Mouse (Mus musculus) left cerebral cortex, adult 9 months (tissue): ENCODE data around the gene Ypel4.
A peak's percentile ranks its signal among the peaks of the same experiment; 100 is the strongest.
"Not testable (repeated sequence)": the region's sequence is repeated elsewhere in the genome, so short reads cannot be mapped to it uniquely, and the experiment has no call there.

Source experiments
- DNase-seq, 2 experiments: peaks; one replicate each; pipeline ENCODE4 v3.0.0; 2022; ENCODE audit warnings: low spot score in 2 of 2

Ypel4 gene

DNA sequence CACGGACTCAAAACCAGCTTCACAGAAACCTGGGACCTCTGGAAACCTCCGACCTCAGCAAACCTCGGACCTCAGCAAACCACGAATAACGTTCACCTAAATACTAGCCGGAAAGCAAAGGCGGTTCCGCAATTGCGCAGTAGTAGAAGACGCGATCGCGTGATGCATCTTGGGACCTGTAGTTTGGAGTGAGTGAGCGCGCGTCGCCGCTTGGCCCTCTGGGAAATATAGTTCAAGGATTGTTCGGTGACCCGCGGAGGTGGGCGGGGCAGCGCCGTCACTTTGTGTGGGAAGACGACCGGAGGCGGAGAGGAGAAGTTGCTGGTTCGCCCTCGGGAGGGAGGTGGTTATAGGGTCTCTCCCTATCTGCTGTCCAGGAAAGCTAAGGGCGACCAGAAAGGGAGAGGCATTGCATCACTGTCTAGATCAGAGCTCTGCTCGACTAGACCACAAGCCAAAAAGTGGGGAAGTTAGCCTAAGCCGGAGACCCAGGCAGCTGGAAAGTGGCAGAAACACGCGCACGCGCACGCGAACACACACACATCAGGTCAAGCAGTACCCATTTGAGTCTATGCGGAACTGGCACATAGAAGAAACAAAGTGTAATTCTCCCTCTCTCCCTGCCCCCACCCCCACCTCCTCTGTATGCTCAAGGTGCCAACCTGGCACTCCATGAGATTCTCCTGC lies 6.5 kb upstream of the Ypel4 start, which contains the start of gene Clp1:
Clp1 (minus strand) TSS at position 179 of the 687 bp plus-strand sequence.
- peak; percentile 88 to 98 for DNase-seq

DNA sequence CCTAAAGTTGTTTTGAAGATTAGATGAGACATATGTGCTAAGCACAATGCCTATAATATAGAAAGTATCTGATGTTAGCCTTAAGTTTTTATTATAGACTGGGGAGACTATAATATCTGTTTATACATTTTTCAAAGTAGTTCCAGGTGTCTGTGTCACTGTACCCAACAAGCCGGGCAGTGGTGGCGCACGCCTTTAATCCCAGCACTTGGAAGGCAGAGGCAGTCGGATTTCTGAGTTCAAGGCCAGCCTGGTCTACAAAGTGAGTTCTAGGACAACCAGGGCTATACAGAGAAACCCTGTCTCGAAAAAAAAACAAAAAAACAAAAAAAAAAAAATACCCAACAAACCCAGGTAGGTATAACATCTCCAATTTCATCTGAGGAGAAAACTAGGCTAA lies 5.7 kb upstream of the Ypel4 start:
- not testable (repeated sequence) for DNase-seq

DNA sequence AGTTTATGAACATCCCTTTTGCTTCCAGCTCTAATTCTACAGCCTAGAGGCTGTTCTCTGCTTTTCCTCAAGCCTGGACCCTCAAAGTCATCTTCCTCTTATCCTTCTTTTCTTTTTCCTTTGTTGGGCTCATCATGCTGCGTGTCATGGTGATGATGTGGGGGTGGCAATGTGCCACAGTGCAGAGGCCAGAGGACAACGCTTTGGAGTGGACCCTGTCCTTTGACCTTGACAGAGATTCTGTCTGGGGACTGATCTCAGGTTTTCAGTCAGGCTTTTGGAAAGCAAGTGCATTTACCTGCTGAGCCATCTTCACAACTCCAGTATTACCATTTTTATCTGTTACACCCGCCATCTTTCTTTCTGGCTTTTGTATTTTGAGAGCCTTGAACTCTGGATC lies 2.7 kb upstream of the Ypel4 start:
- DNase-seq: no peak

DNA sequence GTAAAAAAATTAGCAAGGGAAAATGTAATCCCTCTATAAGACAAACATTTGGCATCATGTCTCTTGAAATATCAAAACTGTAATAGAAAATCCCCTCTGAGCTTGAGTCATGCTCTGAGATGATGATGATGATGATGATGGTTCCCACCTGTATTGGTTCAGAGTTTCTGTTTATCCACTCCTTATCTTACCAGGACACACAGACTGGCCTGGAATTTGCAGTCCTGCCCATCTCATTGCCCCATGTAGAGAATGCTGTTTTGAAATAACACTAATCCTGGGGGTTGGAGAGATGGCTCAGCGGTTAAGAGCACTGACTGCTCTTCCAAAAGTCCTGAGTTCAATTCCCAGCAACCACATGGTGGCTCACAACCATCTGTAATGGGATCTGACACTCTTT lies 1.5 kb upstream of the Ypel4 start:
- DNase-seq: no peak

DNA sequence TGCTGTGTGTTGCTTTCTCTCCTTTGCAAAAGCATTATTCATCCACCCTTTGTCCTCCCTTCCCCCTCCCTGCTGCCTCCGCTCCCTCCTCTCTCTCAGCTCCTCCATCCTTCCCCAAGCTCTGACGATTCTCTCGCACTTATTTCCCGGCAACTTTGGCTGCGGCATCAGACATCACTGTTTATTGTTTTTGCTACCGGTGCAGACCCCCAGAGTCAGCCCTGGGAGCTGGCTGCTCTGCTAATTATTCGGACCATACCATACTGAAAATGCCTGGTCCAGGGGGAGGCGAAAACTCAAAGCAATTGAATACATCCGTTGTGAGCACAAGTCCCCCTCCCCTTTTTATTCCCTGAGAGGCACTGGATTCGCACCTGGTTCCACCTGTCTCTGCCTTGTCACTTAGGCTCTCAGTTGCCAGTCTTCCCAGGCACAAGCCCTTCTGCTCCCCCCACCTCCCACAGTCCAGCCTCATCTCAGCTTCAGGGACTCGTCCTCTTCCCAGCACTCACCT lies 550 bp downstream of the Ypel4 start:
- no peak for DNase-seq

DNA sequence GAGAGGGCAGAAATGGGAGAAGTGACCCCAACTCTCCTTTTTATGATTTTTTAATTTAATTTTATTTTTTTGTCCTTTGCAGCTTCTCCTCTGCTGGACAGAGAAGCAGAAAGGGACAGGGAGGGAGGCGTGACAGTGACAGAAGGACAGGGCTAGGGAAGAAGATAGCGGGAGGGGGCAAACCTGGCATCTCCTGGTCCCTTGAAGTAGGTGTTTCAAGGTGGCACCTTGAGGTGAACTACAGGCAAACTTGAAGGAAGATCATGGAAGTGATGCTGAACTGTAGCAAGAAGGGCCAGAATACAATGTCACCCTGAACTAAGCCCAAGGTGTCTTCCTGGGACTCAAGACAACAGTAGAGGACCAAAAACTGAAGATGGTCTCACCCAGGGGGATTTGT lies 1.1 kb downstream of the Ypel4 start:
- no peak for DNase-seq

DNA sequence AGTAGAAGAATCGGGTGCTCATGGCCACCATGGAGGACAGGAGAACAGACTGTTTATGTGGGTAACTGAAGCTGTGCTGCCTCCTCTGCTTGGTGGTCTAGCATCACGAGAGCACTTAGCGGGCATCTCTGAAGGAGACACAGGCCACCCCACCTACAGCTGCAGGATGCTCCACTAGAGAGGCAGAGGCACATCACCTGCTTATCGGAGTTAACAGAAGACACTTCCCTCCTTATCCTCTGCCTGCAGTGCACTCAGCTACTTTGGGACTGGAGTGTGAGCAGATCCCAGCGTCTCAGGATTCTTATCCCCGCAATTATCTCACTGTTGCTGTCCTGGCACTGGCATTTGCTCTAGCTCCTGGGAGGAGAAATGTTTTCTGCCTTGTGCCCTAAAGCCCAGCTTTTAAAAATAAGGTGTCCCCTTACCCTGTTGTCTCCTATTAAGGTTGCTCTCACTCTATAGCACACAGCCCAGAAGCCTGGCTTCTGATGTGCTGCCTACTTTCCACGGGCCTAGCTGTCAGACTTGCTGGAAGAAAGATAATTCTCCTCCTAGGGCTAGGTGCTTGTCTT lies 1.6 kb downstream of the Ypel4 start:
- no peak for DNase-seq

DNA sequence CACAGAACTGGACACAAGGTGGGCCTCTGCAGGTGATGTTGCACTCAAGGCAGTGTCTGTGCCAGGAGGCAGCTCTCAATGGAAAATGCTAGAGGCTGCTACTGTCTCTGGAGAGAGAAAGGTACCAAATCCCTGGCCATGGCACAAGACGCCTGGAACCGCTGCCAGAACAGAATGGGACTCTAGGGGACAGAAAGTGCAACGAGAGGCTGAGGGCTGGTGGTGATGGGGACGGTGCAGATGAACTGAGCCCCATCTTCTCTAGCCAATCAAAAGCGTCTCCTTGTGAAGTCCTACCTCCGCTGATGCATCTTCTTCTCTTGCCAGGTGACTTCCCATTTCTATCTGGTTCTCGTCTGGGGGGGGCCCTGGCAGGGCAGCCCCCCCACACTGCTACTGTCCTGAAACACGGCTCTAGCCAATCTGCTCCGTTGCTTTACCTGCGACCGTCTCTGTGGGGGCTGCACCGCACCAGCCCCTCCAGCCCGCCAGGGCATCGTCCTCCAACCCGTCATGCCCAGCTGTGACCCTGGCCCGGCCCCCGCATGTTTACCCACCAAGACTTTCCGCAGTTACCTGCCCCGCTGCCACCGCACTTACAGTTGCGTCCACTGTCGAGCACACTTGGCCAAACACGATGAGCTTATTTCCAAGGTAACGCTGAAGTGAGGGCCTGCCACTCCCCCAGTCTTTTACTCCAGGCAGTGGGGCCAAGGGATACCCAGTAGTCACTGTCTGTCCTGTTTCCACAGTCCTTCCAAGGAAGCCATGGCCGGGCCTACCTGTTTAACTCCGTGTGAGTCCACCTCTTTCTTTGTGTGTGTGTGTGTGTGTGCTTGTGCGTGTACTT lies 2.7 kb downstream of the Ypel4 start:
- DNase-seq: no peak

DNA sequence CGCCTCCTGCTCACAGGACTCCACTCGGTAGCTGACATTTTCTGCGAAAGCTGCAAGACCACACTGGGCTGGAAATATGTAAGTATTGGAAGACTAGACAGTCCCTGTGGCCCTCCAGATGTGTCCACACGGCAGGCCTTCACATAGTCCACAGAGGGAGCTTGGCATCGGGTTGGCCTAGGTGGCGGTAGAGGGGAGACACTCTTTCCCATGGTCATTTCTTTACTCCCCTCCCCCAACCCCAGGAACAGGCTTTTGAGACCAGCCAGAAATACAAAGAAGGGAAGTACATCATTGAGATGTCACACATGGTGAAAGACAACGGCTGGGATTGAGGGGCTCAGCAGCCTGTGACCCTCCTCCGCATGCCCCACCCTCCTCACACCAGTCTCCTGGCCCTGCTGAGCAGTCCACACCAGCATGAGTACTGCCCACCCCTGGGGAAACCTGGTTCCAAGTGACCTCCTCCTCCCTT lies 3.6 kb downstream of the Ypel4 start:
- no peak for DNase-seq

DNA sequence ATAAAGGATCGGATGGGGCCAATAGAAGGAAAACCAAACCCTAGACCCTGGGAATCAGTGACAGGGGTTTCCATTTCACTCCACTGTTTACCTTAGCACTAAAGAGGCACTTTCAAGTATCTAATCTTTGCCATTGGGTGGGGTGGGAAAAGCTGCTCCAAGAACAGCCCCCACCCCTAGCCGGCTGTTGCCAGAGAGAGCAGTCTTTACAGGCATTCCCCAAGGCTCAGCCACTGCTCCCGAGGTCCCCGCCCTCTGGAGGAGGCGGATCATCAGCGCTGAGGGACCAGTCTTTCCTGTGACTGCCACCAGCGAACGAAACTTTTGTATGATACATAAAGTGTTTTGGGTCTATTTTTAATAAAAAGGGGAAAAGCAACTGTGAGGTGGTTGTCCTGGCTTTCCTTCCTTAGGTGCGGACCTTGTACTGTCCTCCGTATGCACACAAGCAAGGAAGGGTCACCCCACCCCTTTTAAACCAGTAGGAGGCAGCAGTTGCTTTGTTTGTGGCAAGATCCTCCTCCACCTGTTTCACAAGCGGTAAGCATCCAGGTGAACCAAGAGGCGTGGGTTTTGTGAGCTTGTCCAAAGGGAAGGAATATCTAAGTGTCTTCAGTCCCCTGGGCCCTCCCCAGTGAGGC lies 4.5 kb downstream of the Ypel4 start:
- DNase-seq: no peak

DNA sequence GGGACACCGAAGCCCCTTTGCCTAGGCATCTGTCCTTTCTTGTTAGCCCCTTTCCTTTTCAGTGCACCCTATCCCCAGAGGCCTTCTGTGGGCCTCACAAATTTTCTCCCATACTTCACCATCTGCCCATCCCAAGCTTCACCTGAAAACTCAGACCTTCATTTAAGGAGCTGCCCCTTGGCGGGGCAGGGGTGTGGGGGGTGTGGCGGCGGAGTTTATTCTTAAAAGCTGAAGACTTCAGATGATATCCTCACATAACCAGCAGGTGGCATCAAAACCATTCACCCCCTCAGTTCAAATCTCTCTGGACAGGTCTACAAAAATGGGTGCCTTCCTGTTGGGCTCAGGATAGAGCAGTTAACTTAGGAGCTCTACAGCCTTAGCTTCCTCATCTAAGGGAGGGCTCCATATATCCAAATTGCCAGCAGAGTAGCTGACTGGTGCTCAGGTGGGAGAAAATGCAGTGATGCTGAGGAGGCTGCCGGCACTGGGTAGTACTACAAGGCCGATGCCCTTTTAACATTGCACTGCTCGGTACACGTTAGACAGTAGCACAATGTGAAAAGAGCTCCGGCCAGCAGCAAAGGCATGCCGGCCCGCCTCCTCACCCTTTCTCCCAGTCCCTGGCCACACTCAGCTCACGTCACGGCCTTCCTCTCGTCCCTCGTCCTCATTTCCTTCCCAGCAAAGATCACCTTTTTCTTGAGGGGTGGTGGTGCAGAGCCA lies 6.9 kb downstream of the Ypel4 start:
- no peak for DNase-seq

DNA sequence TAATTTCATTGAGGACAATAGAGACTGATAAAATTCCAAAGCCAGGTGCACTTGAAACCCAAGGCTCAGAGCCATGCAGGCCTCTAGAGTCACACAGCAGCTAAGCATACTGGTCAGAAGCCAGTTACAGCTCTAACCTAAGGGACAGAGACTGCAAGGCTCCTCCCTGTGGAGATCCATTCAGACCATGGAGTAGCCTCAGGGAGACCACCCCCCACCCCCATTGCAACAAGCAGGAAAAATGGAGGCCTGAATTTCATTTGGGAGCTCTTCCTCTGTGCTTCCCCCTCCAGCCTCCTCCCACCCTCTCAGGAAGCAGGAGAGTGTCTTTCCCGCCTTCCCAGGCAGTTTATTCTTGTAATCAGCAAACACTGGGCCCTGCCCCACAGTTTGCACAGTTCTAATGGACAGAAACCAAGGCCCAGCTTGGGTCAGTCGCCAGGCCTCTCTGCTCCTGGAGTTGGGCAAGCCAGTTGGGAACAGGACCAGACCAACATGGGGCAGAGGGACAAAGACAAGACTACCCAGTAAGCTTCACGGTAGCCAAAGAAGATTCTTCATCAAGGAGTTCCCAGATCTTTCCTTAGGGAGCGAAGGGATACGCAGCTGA lies 8.1 kb downstream of the Ypel4 start:
- DNase-seq: no peak

DNA sequence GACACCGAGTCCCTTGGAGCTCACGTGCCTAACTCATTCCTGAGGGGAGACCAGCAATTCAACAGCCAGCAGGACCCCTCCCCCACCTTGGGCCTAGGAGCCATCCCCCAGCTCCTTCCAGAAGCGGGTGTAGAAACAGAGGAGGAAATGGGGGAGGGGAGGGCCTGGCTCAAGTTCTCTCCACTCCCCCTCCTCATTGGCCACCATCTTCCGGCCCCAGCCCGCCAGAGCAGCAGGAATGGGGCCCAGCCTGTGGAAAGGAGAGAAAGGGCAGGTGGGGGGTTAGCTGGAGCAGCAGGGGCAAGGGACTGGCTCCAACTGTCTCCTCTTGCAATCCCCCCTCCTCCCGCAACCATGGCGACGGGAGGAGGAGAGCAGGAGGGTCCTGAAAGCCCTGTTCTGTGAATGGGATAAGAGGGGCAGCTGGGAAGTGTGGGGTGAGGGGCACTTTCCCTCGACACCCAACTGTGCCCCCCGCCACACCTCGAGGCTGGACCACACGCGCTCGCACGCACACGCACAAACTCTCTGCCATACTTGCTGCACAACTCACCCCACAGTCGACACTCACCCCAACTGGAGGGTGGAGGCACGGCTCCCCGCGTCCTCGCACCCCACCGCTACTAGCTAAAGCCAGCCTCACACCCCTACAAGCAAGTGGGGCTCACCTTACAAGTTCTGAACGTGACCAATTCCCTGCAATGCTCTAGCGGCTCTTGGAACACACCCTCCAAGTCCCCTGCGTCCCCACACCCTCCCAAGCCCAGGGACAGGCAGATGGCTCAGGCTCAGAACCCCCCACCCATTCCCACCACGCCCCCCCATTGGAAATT lies 8.8 kb downstream of the Ypel4 start:
- DNase-seq: no peak

DNA sequence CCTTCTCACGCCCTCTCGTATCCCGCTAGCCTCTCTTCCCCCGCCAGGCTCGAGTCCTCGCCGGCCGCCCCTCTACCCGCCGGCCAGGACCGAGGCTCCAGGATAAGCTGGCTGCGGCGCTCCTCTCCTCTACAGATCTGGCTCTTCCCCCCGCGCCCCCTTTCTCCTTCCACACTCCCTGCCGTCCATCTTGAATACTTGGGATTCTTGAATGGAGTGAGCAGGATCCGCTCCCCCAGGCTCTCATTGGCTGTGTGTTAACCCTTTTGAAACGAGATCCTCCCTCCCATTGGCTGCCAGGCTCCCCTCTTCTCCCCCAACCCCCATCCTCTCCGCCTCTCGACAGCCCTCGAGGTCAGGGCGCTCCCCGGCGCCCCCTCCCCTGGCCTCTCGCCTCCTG lies 9.7 kb downstream of the Ypel4 start, which contains the start of gene Gm19426:
Gm19426 (minus strand) TSS at position 95 of the 400 bp plus-strand sequence.
- DNase-seq: peak in 1 of 2 experiments; percentile 63

DNA sequence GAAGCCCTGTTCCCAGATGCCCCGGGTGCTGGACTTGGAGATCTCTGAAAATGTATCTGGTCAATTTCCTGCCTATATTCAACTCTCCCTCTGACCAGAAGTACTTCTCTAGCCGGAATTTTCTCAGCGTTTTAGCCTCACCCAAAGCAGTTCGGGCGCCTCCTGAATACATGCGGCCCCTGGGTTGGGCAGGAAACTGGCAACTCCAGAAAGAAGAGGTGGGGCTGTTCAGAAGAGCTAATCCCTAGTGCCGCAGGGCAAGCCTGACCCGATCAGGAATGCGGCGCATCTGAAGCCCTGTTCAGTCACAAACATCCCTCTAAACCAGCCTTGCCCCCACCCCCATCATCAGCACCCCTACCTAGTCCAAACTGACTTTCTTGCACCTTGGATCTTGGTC lies 10.3 kb downstream of the Ypel4 start:
- no peak for DNase-seq

DNA sequence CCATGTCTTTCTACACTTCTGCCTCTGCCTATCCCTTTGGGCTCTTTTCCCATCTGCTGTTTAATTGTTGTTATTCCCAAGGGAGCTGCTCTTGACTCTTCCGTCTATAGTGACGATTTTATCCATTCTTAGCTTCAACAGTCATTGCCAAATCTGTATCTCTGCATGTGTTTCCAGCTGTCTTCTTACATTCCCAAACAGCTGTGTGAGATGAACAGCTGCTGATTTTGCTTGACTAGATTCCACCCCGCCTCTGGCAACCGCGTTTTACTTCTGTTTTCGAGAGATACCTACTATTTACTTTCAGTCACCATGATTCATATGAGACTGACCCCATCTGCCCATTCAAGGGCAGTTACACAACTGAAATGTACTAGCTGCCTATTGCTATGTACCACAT lies 16.3 kb downstream of the Ypel4 start:
- DNase-seq: no peak

DNA sequence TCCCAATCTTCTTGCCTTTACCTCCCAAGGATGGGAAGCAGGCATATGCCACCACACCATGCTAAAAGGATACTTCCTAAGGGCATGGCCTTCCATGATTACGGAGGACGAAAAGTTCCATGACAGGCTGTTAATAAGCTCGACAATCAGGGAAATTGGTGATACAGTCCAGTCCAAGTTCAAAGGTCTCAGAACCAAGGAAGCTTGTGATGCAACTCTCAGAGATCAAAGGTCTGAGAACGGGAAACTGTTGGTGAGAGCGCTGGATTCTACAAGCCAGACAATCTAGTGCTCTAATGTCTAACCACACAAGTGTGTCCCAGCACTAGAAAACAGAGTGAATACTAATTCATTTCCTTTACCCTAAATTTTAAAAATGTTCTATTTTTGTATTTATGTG lies 22.4 kb downstream of the Ypel4 start:
- no peak for DNase-seq

DNA sequence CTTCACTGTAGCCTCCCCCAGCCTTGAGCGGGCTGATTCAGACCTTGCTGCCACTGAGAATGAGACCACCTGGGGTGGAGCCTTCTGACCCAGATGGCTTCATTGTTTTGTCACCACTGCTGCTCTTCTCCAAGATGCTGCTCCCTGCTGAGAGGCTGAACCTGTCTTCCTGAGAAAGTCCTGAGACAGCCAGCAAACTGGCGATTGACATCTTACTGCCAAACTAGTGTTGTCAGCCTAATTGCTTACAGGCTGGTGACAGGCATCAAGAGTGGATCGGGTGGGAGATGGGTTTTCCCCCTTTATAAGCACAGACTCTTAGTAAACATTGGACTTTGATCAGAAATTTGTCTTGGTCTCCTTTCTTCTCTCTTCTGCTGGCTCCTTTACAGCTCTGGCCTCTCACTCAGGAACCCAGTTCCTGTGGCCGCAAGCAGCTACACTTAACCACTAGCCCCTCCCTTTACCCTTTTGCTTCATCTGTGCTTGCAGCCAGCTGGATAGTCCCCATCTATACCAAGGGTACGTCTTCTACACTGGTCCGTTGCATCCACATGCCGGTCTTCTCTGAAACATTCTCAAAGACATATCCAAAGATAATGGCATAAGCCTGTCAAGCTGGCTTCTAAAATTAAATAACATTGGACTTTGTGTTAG lies 23.3 kb downstream of the Ypel4 start:
- DNase-seq: no peak

DNA sequence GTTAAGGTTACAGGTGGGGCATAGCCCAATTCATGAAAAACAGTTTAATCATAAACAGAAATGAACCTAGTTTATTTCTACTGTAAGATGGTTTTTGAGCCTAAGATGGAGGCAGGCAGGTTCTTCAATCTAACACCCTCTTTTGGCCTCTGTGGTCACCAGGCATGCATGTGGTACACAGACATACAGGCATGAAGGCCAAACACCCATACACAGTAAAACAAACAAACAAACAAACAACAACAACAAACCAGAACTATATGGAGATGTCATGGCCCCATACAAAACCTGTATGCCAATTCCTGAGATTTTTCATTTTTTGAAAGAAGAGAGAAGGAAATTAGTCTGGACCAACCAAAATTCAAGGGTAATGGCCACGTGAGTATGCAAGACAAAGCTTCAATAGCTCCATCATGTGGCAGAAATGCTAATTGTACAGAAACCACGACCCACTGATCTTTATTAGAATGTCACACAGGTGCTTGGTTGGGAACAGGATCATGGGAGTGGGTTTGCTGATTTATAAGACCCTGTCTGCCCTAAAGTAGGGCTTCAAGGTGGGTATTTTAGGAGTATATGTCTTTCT lies 24.8 kb downstream of the Ypel4 start:
- peak in 1 of 2 experiments; percentile 64 for DNase-seq
